Mouse (Mus musculus) MEL (cell line): ENCODE data around the gene Zdhhc9. TPM values are rescaled to one million over a fixed set of nuclear protein-coding genes. Genes with fewer than 3 reads are reported as not detected.
"Not testable (repeated sequence)": the region's sequence is repeated elsewhere in the genome, so short reads cannot be mapped to it uniquely, and the experiment has no call there.

Source experiments
- DNase-seq: peaks from one replicate; pipeline ENCODE4 v3.0.0; 2011; ENCODE audit warnings: low read depth, low spot score
- H3K27ac ChIP-seq: 2 replicates; pipeline ENCODE4 v1.5.1; 2012; ENCODE audit warnings: low read depth, mild to moderate bottlenecking, control low read depth, low read length, moderate library complexity; ENCODE audit not compliant: control insufficient read depth
- H3K27me3 ChIP-seq, 2 experiments: fragments of 150-350 bp in 1 of 2; sonication (generic) in 1 of 2; 2 replicates each; pipeline ENCODE4 v1.6.1; 2012; ENCODE audit warnings: low read length in 2 of 2, mild to moderate bottlenecking in 2 of 2, improper control_type of control experiment in 1 of 2, moderate library complexity in 1 of 2; ENCODE audit not compliant: insufficient read depth in 2 of 2, control insufficient read depth in 1 of 2
- H3K36me3 ChIP-seq, 2 experiments: 2 replicates each; pipeline ENCODE4 v1.6.1; 2012 to 2014; ENCODE audit warnings: low read length in 2 of 2, improper control_type of control experiment in 1 of 2, inconsistent platforms in 1 of 2, mild to moderate bottlenecking in 1 of 2; ENCODE audit not compliant: insufficient read depth in 2 of 2, control insufficient read depth in 1 of 2
- H3K4me1 ChIP-seq, 2 experiments: fragments of 150-350 bp in 1 of 2; sonication (generic) in 1 of 2; 2 replicates each; pipeline ENCODE4 v1.6.1; 2012; ENCODE audit warnings: low read length in 2 of 2, improper control_type of control experiment in 1 of 2, mild to moderate bottlenecking in 1 of 2; ENCODE audit not compliant: insufficient read depth in 2 of 2, control insufficient read depth in 1 of 2
- H3K4me3 ChIP-seq, 2 experiments: fragments of 150-350 bp in 1 of 2; sonication (generic) in 1 of 2; 2 replicates each; pipeline ENCODE4 v1.5.1; 2012; ENCODE audit warnings: low read depth in 2 of 2, low read length in 2 of 2, mild to moderate bottlenecking in 2 of 2, moderate library complexity in 2 of 2, control low read depth in 1 of 2, improper control_type of control experiment in 1 of 2; ENCODE audit not compliant: control insufficient read depth in 1 of 2, insufficient read depth in 1 of 2
- H3K79me2 ChIP-seq: 2 replicates; pipeline ENCODE4 v1.6.1; 2012; ENCODE audit warnings: mild to moderate bottlenecking, low read length, moderate library complexity; ENCODE audit not compliant: control insufficient read depth, poor library complexity, insufficient read depth
- H3K9ac ChIP-seq: 2 replicates; pipeline ENCODE4 v1.6.1; 2012; ENCODE audit warnings: low read depth, mild to moderate bottlenecking, control low read depth, low read length, moderate library complexity; ENCODE audit not compliant: control insufficient read depth, poor library complexity, severe bottlenecking
- H3K9me3 ChIP-seq: fragments of 150-350 bp; sonication (generic); replicated peaks from 2 replicates; pipeline ENCODE4 v1.6.1; 2012; ENCODE audit warnings: mild to moderate bottlenecking, low read length, improper control_type of control experiment, moderate library complexity; ENCODE audit not compliant: insufficient read depth
- BHLHE40 ChIP-seq: IDR thresholded peaks from 2 replicates; pipeline ENCODE4 v1.6.1; 2012; ENCODE audit warnings: low read depth, mild to moderate bottlenecking, inconsistent platforms, low read length, improper control_type of control experiment, borderline replicate concordance
- CHD1 ChIP-seq: IDR thresholded peaks from 2 replicates; pipeline ENCODE4 v1.6.1; 2012; ENCODE audit warnings: low read depth, mild to moderate bottlenecking, inconsistent platforms, low read length, improper control_type of control experiment
- E2F4 ChIP-seq: IDR thresholded peaks from 2 replicates; pipeline ENCODE4 v1.6.1; 2011; ENCODE audit warnings: low read depth, low read length, improper control_type of control experiment, borderline replicate concordance
- JUND ChIP-seq: IDR thresholded peaks from 2 replicates; pipeline ENCODE4 v1.6.1; 2011; ENCODE audit warnings: low read depth, mild to moderate bottlenecking, improper control_type of control experiment, low read length
- MAX ChIP-seq: IDR thresholded peaks from 2 replicates; pipeline ENCODE4 v1.6.1; 2011; ENCODE audit warnings: low read length, improper control_type of control experiment
- MEF2A ChIP-seq: IDR thresholded peaks from 2 replicates; pipeline ENCODE4 v1.6.1; 2014; ENCODE audit warnings: low read depth, mild to moderate bottlenecking, inconsistent platforms, low read length, improper control_type of control experiment; ENCODE audit not compliant: poor library complexity, insufficient replicate concordance, severe bottlenecking; ENCODE audit errors: extremely low read depth
- MXI1 ChIP-seq: IDR thresholded peaks from 2 replicates; pipeline ENCODE4 v1.6.1; 2011; ENCODE audit warnings: mild to moderate bottlenecking, low read depth, low read length, improper control_type of control experiment
- MYB ChIP-seq: IDR thresholded peaks from 2 replicates; pipeline ENCODE4 v1.6.1; 2011; ENCODE audit warnings: mild to moderate bottlenecking, low read depth, low read length, improper control_type of control experiment
- NELFE ChIP-seq: IDR thresholded peaks from 2 replicates; pipeline ENCODE4 v1.6.1; 2011; ENCODE audit warnings: low read depth, low read length, improper control_type of control experiment
- POLR2AphosphoS5 ChIP-seq: IDR thresholded peaks from 2 replicates; pipeline ENCODE4 v1.6.1; 2012; ENCODE audit warnings: low read depth, borderline replicate concordance, mild to moderate bottlenecking, inconsistent platforms, low read length, moderate library complexity, mixed read lengths
- RCOR1 ChIP-seq: IDR thresholded peaks from 2 replicates; pipeline ENCODE4 v1.6.1; 2012; ENCODE audit warnings: low read depth, mild to moderate bottlenecking, inconsistent platforms, low read length, improper control_type of control experiment
- SIN3A ChIP-seq: IDR thresholded peaks from 2 replicates; pipeline ENCODE4 v1.6.1; 2012; ENCODE audit warnings: low read length, improper control_type of control experiment, inconsistent platforms
- SMC3 ChIP-seq: IDR thresholded peaks from 2 replicates; pipeline ENCODE4 v1.6.1; 2011; ENCODE audit warnings: low read depth, low read length, improper control_type of control experiment
- TBP ChIP-seq: IDR thresholded peaks from 2 replicates; pipeline ENCODE4 v1.8.0; 2011; ENCODE audit warnings: low read depth, low read length, improper control_type of control experiment
- UBTF ChIP-seq: IDR thresholded peaks from 2 replicates; pipeline ENCODE4 v1.6.1; 2012; ENCODE audit warnings: low read depth, mild to moderate bottlenecking, inconsistent platforms, low read length, improper control_type of control experiment, moderate library complexity, borderline replicate concordance; ENCODE audit not compliant: insufficient read depth
- ZKSCAN1 ChIP-seq: IDR thresholded peaks from 2 replicates; pipeline ENCODE4 v1.6.1; 2012; ENCODE audit warnings: low read depth, mild to moderate bottlenecking, inconsistent platforms, low read length, improper control_type of control experiment, moderate library complexity
- ZNF384 ChIP-seq: IDR thresholded peaks from 2 replicates; pipeline ENCODE4 v1.6.1; 2012; ENCODE audit warnings: low read depth, mild to moderate bottlenecking, inconsistent platforms, low read length, improper control_type of control experiment
- polyA plus RNA-seq, 2 experiments: library from polyadenylated mRNA; stranded (reverse) in 1 of 2; unstranded in 1 of 2; fragments of >175 nt in 1 of 2; fragments of >200 nt in 1 of 2; gene quantifications; 2 replicates each; pipeline versions ENCODE4 v1.2.1 to v1.2.4; 2012; ENCODE audit warnings: low replicate concordance in 2 of 2, low read depth in 1 of 2; ENCODE audit not compliant: insufficient read length in 2 of 2, insufficient read depth in 1 of 2, missing spikeins in 1 of 2
- total RNA-seq: library from RNA; depleted of rRNA; stranded (reverse); fragments of 300-350 nt; gene quantifications from 2 replicates; pipeline ENCODE4 v1.2.3, GENCODE M21; 2012

The Zdhhc9 gene
- total and polyA plus RNA-seq, 3 experiments, result 2.3 to 51.7 (median 8.3) TPM

DNA sequence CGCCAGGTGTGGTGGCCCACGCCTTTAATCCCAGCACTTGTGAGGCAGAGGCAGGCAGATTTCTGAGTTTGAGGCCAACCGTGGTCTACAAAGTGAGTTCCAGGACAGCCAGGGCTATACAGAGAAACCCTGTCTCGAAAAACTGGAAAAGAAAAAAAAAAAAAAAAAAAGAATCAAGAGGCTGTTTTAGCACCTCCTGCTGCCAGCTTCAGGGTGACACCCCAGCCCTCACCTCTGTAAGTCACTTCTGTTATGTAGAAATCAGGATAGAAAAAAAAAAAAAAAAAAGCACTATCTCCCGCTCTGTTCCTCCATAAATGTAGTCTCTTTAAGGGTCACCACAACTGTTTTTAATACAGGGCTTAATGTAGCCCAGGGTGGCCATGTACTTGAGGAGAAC is 10.8 kb upstream of the Zdhhc9 start:
- Histone ChIP-seq H3K4me3 (no peak overlapping the region), H3K9me3 (no peaks in the 10 kb centered on the region), H3K27ac (no peak overlapping the region), H3K27me3 (no peaks in the 10 kb centered on the region), H3K4me1 (no peaks in the 10 kb centered on the region), H3K79me2 (no peaks in the 10 kb centered on the region), H3K9ac (no peak overlapping the region), H3K36me3 (no peaks in the 10 kb centered on the region)
- TF ChIP-seq UBTF (no peak), ZNF384 (peak; percentile 59; the same call in 1 of the 2 replicates), JUND (no peak), MAX (no peak), E2F4 (no peak), BHLHE40 (no peak), RCOR1 (no peak), MEF2A (no peak)
- DNase-seq, result no peak

GRCm38 (mm10) chrX:48209746-48210145 is 1.1 kb upstream of the Zdhhc9 start:
- H3K9ac ChIP-seq, H3K79me2 ChIP-seq, H3K36me3 ChIP-seq, H3K9me3 ChIP-seq, H3K27ac ChIP-seq, H3K4me3 ChIP-seq, H3K27me3 ChIP-seq, H3K4me1 ChIP-seq: not testable (repeated sequence)
- peak; percentile 74 for TF ChIP-seq TBP
- DNase-seq, result peak; percentile 3

GRCm38 (mm10) chrX:48207761-48208487 is 754 bp downstream of the Zdhhc9 start:
- Histone ChIP-seq H3K4me3 (peak overlapping the region; percentile 91 to 92), H3K36me3 (peaks cover 0 to 6% of the 10 kb centered on the region in 2 experiments; a peak in 2 of 4 replicates), H3K9me3 (no peaks in the 10 kb centered on the region), H3K9ac (peak overlapping the region; percentile 75), H3K4me1 (peaks cover 5 to 7% of the 10 kb centered on the region in 2 experiments; a peak in 3 of 4 replicates), H3K27me3 (no peaks in the 10 kb centered on the region), H3K27ac (peak overlapping the region; percentile 10; the same call in 1 of the 2 replicates), H3K79me2 (peaks cover 6% of the 10 kb centered on the region)
- no peak for DNase-seq
- 0 out of 2 replicates have a peak, but pooled peaks have one; percentile 5 for TF ChIP-seq SIN3A
- TF ChIP-seq CHD1, result no peak
- peak; percentile 63 for TF ChIP-seq MAX
- no peak for TF ChIP-seq NELFE
- no peak for TF ChIP-seq POLR2AphosphoS5
- TF ChIP-seq MYB, result no peak
- no peak for TF ChIP-seq MEF2A
- no peak for TF ChIP-seq UBTF
- TF ChIP-seq SMC3, result no peak
- TF ChIP-seq ZKSCAN1, result no peak
- TF ChIP-seq MXI1, result peak; percentile 81
- TF ChIP-seq BHLHE40, result no peak
